Mouse (Mus musculus) midbrain, embryonic 12.5 days (tissue): ENCODE data around the gene Pcyt2. TPM values are rescaled to one million over a fixed set of nuclear protein-coding genes. Genes with fewer than 3 reads are reported as not detected.

ENCODE experiments used
- ATAC-seq: fragments of 200-750 bp; cut with Nextera tagmentation; 2 replicates; pipeline ENCODE4 v1.8.0; 2017; ENCODE audit warnings: low read depth, moderate TSS enrichment, moderate library complexity; ENCODE audit not compliant: low FRiP score
- H3K27ac ChIP-seq: fragments of 300-500 bp; sonication (generic); replicated peaks from 2 replicates; pipeline ENCODE4 v1.5.1; 2016; ENCODE audit warnings: mild to moderate bottlenecking
- H3K27me3 ChIP-seq: fragments of 300-500 bp; sonication (generic); 2 replicates; pipeline ENCODE4 v1.6.1; 2016; ENCODE audit warnings: mild to moderate bottlenecking
- H3K36me3 ChIP-seq: fragments of 300-500 bp; sonication (generic); 2 replicates; pipeline ENCODE4 v1.6.1; 2016
- H3K4me1 ChIP-seq: fragments of 300-500 bp; sonication (generic); 2 replicates; pipeline ENCODE4 v1.6.1; 2016
- H3K4me2 ChIP-seq: fragments of 300-500 bp; sonication (generic); replicated peaks from 2 replicates; pipeline ENCODE4 v1.6.1; 2016; ENCODE audit warnings: mild to moderate bottlenecking, moderate library complexity
- H3K4me3 ChIP-seq: fragments of 300-500 bp; sonication (generic); 2 replicates; pipeline ENCODE4 v1.5.1; 2016; ENCODE audit warnings: mild to moderate bottlenecking
- H3K9ac ChIP-seq: fragments of 300-500 bp; sonication (generic); replicated peaks from 2 replicates; pipeline ENCODE4 v1.6.1; 2016; ENCODE audit warnings: mild to moderate bottlenecking, moderate library complexity
- H3K9me3 ChIP-seq: fragments of 300-500 bp; sonication (generic); 2 replicates; pipeline ENCODE4 v1.6.1; 2016; ENCODE audit warnings: mild to moderate bottlenecking
- WGBS: fragments of 180-500 bp; shearing (Covaris S2); methylation state at CpG from one replicate; pipeline ENCODE4 v1.1.7; 2016; 5-methylcytosine and 5-hydroxymethylcytosine counted together
- polyA plus RNA-seq: library from polyadenylated mRNA; unstranded; fragments of >200 nt; fragmentation: Nextera tagmentation; extraction: Ambion mirVana; gene quantifications from 2 replicates; pipeline ENCODE4 v1.2.1, GENCODE M21; 2016

Pcyt2 gene
- polyA plus RNA-seq, 1 experiment from 2014 or later = 157 TPM

DNA sequence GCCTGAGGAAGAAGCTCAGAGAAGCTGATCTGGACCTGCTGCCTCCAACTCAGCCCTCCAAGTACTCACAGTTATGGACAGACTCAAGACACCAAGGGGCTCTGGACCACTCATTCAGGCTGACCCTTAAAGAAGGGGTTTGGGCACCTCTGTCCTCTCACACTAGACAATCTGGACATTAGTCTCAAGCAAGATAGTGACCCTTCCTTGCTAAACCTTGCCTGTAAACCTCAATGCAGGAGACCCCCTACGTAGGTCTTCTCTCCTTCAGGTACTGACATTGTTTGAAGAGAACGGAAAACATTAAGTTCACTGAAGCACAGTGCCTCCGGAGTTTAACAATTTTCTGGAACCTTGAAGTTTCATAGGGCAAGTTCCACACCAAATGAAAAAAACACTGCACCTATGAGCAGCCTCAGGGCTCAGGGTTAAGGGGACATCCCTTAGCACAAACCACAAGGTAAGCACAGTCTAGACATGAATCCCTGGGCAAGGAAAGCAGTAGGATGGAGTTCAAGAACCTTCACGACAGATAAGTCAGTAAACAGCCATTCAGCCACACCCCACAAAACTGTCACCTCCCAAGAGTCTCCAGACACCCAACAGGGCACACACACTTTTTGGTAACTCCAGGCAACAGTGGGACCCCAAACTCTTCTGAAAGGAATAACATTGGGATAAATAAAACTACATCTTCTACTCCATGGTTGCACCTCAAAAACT is 14.2 kb upstream of the Pcyt2 start:
- Histone ChIP-seq H3K4me2 (peak overlapping the region; percentile 96), H3K4me1 (peaks cover 35% of the 10 kb centered on the region), H3K36me3 (peaks cover 20% of the 10 kb centered on the region), H3K27ac (peak overlapping the region; percentile 85), H3K9me3 (no peaks in the 10 kb centered on the region), H3K9ac (peak overlapping the region; percentile 93), H3K4me3 (peak overlapping the region; percentile 97), H3K27me3 (no peaks in the 10 kb centered on the region)
- WGBS = 66% methylated on average over 4 of the region's 4 CpGs
- ATAC-seq = no peak

DNA sequence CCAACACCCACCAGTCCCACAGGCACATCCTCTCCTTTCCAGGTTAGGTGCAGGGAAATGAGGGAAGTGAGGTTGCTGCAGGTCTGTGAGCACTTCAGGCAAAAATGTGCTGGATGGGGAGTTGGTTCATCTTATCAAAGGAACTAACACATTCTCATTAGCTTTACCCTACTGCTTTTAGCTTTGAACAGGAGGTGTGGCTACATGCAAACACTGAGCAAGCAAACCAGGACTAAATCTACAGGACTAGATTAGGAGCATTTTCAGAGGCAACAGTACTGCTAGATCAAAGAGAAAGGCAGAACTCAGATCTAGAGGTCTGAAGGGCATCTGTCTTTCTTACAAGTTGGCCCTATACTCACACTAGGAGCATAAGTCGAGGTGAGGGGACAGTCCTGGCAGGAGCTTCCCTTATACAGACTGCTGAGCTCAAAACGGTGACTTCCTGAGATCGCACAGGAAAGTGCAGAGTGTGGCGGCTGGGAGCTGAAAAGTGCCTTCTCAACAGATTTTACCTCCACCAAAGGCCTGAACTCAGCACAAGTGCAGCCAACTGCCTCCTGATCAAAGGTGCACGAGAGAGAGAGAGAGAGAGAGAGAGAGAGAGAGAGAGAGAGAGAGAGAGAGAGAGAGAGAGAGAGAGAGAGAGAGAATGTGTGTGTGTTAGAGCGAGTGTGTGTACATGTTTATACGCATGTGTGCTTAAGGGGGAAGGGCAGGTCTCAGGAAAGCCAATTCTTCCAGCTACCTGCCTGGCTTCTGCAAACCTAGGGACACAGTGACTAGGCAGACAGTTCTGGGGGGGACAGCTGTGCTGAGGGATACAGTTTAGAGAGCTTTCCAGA is 13.4 kb upstream of the Pcyt2 start:
- Histone ChIP-seq H3K4me1 (peaks cover 35% of the 10 kb centered on the region), H3K9me3 (no peaks in the 10 kb centered on the region), H3K27ac (peak overlapping the region; percentile 10; the same call in 1 of the 2 replicates), H3K4me2 (peak overlapping the region; percentile 96), H3K4me3 (peak overlapping the region; percentile 97; the same call in 1 of the 2 replicates), H3K27me3 (no peaks in the 10 kb centered on the region), H3K9ac (peak overlapping the region; percentile 46), H3K36me3 (peaks cover 20% of the 10 kb centered on the region)
- no peak for ATAC-seq
- 42% methylated on average over 7 of the region's 7 CpGs for WGBS

DNA sequence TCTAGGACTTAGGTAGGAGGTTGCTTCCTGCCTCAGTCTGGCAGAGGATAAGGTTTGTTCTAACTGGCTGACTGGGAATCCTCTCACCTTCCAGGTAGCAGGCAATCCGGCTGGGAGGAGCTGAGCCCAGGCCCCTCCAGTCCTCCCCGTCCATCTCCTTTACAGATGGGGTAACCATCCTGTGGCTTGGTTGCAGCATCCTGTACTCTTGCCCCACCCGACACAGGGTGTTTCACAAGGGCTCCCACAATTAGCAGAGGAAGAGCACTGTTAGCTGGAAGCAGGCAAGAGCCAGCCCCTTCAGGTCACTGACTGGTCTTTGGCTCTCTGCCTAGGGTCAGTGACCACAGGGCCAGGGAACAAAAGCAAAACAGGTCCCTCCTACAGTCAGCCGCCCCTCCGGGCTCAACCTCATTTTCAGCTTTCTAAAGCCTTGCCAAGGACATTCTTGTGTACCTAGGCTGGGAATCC is 12.7 kb upstream of the Pcyt2 start:
- Histone ChIP-seq H3K27me3 (no peaks in the 10 kb centered on the region), H3K4me2 (no peak overlapping the region), H3K9me3 (no peaks in the 10 kb centered on the region), H3K4me1 (peaks cover 39% of the 10 kb centered on the region), H3K9ac (peak overlapping the region; percentile 46), H3K36me3 (peaks cover 20% of the 10 kb centered on the region), H3K4me3 (no peak overlapping the region), H3K27ac (peak overlapping the region; percentile 10; the same call in 1 of the 2 replicates)
- no peak for ATAC-seq
- 31% methylated on average over 5 of the region's 5 CpGs for WGBS

DNA sequence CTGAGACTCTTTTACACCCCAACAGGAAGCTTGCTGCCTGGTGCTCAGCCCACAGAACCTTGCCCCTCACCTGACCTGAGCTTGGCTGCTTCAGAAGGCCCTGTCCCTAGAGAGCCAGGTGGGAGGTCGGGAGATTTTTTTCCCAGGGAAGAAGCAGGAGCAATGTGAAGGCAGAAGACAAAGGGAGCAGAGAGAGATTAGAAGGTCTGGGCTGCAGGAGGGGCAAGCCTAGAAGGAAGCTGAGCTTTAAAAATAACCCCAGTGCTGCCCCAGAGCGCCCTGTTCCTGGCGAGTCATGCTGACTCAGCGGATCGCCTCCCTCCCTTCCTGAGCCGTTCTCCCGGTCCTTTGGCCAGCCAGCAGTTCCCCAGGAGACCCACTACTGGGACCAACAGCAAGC is 12.2 kb upstream of the Pcyt2 start:
- Histone ChIP-seq H3K4me3 (0 out of 2 replicates have a peak overlapping the region, but pooled peaks have one; percentile 4), H3K36me3 (peaks cover 20% of the 10 kb centered on the region), H3K4me2 (peak overlapping the region; percentile 17; the same call in 1 of the 2 replicates), H3K9me3 (no peaks in the 10 kb centered on the region), H3K27me3 (no peaks in the 10 kb centered on the region), H3K9ac (peak overlapping the region; percentile 46; the same call in 1 of the 2 replicates), H3K4me1 (peaks cover 43% of the 10 kb centered on the region), H3K27ac (no peak overlapping the region)
- WGBS = 28% methylated on average over 7 of the region's 7 CpGs
- ATAC-seq = no peak

DNA sequence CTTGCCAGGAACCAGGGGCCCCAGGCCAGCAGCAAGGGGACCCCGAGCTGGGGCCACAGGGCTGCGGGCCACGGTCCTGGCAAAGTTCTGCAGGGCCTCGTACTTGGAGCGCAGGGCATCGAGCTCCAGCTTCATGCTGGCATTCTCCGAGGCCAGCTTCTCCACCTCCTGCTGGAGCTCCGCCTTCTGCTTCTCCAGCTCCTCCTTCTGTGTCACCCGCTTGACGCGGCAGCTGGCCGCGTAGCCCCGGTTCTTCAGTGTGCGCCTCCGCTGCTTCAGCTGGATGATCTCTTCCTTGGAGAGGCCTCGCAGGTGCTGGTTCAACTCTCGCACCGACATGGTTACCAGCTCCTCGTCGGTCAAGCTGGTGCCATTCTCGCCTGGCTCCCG is 11.6 kb upstream of the Pcyt2 start:
- H3K4me2 ChIP-seq = no peak overlapping the region
- H3K27ac ChIP-seq = no peak overlapping the region
- H3K36me3 ChIP-seq = peaks cover 20% of the 10 kb centered on the region
- no peaks in the 10 kb centered on the region for H3K27me3 ChIP-seq
- 79% methylated on average over 23 of the region's 23 CpGs for WGBS
- H3K4me3 ChIP-seq = 0 out of 2 replicates have a peak overlapping the region, but pooled peaks have one; percentile 4
- peaks cover 43% of the 10 kb centered on the region for H3K4me1 ChIP-seq
- H3K9ac ChIP-seq = peak overlapping the region; percentile 46
- no peak for ATAC-seq
- H3K9me3 ChIP-seq = no peaks in the 10 kb centered on the region

DNA sequence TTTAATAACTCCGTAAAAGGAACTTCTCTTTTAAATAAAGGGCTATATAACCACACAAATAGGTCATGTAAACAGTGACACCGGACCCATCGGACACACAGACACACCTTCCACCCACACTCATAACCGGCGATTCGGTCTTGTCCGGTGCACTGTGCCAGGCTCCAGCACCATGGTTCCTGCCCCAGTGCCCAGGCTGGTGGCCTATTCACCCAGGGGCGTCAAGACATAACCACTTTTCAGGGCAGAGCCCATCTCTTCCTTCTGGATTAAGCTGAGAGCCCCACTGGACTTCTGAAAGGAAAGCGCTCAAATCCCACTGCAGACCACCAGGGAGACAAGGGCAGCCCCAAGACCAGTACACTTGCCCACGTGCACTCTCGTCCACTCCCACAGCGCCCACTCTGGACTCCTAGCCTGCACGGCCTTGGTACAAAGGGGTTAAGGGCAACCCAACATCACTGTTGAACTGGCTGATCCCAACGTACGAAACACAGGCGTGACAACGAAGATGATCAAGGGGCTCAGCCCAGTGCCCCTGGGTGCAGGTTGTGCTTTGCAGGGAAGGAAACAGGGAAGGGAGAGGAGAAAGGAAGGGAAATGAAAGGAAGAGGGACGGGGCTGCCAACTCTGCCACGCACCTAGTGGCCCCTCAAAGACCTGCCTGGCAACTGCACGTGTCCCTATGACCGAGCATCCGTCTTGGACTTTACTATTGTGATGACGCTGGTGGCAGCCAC is 11.0 kb upstream of the Pcyt2 start:
- H3K27ac ChIP-seq = no peak overlapping the region
- H3K9ac ChIP-seq = no peak overlapping the region
- H3K4me1 ChIP-seq = peaks cover 49% of the 10 kb centered on the region
- 95% methylated on average over 23 of the region's 23 CpGs for WGBS
- ATAC-seq = no peak
- no peaks in the 10 kb centered on the region for H3K27me3 ChIP-seq
- H3K9me3 ChIP-seq = no peaks in the 10 kb centered on the region
- no peak overlapping the region for H3K4me3 ChIP-seq
- H3K36me3 ChIP-seq = peaks cover 20% of the 10 kb centered on the region
- H3K4me2 ChIP-seq = no peak overlapping the region

DNA sequence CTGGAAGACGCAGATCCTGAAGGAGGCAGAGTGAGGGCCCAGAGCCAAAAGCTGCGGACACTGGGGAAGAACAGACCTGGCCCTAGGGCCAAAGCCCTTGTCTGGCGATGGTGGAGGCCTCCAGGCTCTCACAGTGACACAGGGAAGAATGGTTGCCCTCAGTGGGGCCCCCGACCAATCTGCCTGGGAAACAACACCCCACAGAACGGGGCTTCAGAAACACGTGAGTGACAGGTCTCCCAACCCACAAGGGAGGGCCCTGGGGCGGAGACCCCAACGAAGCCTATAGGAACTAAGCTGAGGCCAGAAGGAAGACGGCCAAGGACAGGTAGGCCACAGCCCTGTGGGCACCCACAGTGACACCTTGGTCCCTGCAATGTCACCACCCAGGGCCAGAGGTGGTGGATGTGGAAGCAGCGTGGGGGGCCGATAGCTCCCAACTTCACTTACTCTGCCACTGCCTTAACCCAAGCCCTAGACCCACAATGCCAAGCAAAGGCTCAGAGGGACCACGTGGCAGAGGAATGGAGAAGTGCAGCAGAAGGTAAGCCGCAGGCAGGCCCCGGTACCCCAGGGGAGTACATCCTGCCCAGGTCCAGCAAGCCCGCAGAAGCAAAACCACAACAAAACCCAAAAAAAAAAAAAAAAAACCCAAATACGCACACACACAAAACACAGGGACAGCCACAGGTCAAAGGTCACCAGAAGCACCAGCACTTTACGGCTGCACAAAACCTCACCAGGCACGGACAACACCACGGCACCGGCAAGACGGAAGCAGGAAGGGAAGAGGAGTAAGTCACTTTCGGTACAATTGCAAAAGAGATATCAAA is 9.9 kb upstream of the Pcyt2 start:
- H3K4me3 ChIP-seq = no peak overlapping the region

DNA sequence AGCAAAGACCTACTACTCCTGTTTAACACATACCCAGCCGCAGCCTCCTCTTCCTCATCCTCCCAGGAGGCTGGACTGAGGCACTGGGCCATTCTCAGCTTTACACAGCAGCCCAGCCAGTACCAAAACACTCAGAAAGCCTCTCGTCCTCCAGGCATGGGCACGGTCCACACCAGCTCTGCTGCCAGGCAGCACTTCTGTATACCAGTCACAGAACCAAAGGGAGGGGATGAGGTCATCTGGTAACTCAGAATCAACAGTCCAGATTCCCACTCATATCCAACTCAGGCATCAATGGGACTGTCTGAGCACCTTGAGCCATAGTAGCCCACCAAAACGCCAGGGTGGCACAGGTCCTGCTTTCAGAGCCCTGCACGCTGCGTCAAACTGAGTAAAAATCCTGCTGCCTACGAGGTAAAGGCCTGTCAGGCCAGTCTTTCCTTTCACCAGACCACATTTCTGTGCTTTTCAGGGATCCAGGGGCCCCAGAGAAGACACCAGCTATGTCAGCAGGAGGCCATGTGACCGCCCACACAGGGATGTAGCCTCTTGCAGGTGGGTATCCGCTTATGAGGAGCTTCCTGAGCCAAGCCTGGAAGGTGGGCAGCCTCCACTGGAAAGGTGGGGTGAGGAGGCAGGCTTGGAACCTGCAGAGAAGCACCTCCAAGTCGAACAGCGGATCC is 9.2 kb upstream of the Pcyt2 start:
- no peaks in the 10 kb centered on the region for H3K9me3 ChIP-seq
- 94% methylated on average over 11 of the region's 11 CpGs for whole genome bisulfite sequencing
- no peak overlapping the region for H3K4me3 ChIP-seq
- no peak overlapping the region for H3K27ac ChIP-seq
- peaks cover 25% of the 10 kb centered on the region for H3K36me3 ChIP-seq
- no peak for ATAC-seq
- H3K9ac ChIP-seq = no peak overlapping the region
- peaks cover 47% of the 10 kb centered on the region for H3K4me1 ChIP-seq
- no peaks in the 10 kb centered on the region for H3K27me3 ChIP-seq
- H3K4me2 ChIP-seq = no peak overlapping the region

More for the DNA sequence above, 9.9 kb upstream of the Pcyt2 start:
- Histone ChIP-seq H3K9me3 (no peaks in the 10 kb centered on the region), H3K27me3 (no peaks in the 10 kb centered on the region), H3K4me2 (no peak overlapping the region), H3K27ac (no peak overlapping the region), H3K4me1 (peaks cover 54% of the 10 kb centered on the region), H3K36me3 (peaks cover 20% of the 10 kb centered on the region), H3K9ac (no peak overlapping the region)
- 85% methylated on average over 22 of the region's 22 CpGs for WGBS
- no peak for ATAC-seq

DNA sequence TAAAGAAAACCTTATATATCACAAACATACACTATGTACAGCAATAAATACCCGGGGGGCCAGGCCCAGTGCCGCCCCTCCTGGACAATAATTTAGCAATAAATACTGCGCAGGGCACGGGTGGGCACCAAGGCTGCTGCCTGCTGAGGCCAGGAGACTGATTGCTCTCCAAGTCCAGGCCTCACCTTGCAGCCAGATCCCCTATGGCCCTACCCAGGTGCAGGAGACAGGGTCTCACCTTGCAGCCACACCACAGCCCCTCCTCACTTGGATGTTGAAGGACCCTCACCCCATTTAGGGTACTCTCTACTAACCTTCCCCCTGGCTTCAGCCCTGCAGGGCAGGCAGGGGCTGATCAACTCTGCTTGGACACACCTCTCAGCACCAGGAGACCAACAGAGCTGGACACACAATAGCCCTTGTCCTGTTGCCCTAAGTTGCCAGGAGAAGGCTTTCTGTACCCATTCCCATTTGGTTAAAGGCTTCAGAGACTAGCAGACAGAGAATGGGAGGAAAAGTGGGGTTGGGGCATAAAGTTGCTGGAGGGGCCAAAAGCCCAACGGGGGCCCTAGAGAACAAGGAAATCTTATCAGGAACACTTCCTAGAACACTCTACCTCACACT is 7.5 kb upstream of the Pcyt2 start, which contains the start of gene Sirt7:
TSS of gene Sirt7 (minus strand) at position 89 of the 624 bp plus-strand sequence.
- WGBS = 27% methylated on average over 5 of the region's 5 CpGs
- Histone ChIP-seq H3K4me3 (peak within 1 kb of the TSS; percentile 99), H3K36me3 (peaks cover 40% of the 10 kb centered on the region), H3K9ac (peak within 1 kb of the TSS; percentile 84), H3K27ac (peak within 1 kb of the TSS; percentile 78), H3K27me3 (no peaks in the 10 kb centered on the region), H3K9me3 (no peaks in the 10 kb centered on the region), H3K4me2 (peak within 1 kb of the TSS; percentile 100), H3K4me1 (peaks cover 30% of the 10 kb centered on the region)
- ATAC-seq = peak; percentile 68

DNA sequence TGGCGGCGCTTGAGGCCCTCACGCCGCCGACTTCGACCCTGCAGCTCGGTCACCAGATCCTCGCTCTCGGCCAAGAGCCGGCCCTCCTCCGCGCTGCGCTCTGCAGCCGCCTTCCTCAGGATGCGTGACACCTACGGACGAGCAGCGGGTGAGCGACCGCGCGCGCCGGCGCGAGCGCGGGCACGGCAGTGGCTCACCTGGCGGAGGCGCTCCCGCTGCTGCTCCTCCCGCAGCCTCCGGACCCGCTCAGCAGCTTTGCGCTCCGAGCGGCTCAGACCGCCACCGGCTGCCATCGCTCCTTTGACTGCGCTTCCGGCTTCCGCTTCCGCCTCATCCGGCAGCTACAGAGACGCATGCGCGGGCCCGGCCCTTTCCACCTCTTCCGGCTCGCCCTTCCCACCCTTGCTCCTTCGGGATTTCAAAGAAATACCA is 7.0 kb upstream of the Pcyt2 start:
- under 1% methylated on average over 52 of the region's 53 CpGs for WGBS
- H3K36me3 ChIP-seq = peaks cover 46% of the 10 kb centered on the region
- H3K4me3 ChIP-seq = peak overlapping the region; percentile 99
- peak overlapping the region; percentile 84 for H3K9ac ChIP-seq
- ATAC-seq = peak; percentile 81
- no peaks in the 10 kb centered on the region for H3K27me3 ChIP-seq
- no peaks in the 10 kb centered on the region for H3K9me3 ChIP-seq
- peaks cover 25% of the 10 kb centered on the region for H3K4me1 ChIP-seq
- H3K4me2 ChIP-seq = peak overlapping the region; percentile 100
- peak overlapping the region; percentile 78 for H3K27ac ChIP-seq
